In the genomic region with DNA sequence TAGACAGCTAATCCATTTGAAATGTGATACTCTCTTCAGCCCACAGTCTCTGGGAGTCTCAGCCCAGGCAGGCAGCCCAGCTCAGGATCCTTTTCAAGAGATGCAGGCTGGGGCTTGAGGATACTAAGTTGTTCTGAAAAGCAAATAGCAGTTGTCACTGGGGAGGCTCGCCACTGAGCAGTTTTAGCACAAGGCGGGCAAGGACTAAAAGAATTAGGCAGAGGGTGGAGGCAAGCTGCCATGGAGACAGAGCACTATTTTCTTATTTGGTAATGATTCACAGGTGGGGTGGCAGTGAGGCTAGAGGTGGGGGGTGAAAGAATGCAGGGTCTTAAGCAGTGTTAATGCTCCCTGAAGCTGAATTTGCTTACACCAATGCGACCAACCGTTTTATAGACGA, we compare ENCODE assay signal across 11 mouse cellular contexts.
DNase-seq lines count a peak whose midpoint lies in the region; ATAC-seq and TF ChIP-seq lines count a peak whose summit lies in the region.
"Had no signal": no experiment of that assay in that cellular context is flagged by ENCODE, and none has a peak within 500 bp of the region (broad histone marks: within the 10 kb centered on the region; RNA-seq: fewer than 3 reads in every experiment).

No protein-coding gene starts in this region.

- no peak for TF ChIP-seq CTCF in lung, embryonic 14.5 days (IDR thresholded peaks at IDR 0.05; ENCODE audit: low read depth)
- no peak for TF ChIP-seq CTCF in midbrain, postnatal 0 days (IDR thresholded peaks at IDR 0.05)

- no peaks in the 10 kb centered on the region for H3K9me3 ChIP-seq in lung, embryonic 14.5 days (ENCODE audit: low read depth, low read length)
- H3K9me3 ChIP-seq in embryonic facial prominence, embryonic 12.5 days, result no peaks in the 10 kb centered on the region
- H3K9me3 ChIP-seq in kidney, embryonic 16.5 days (ENCODE audit: low read length), result no peaks in the 10 kb centered on the region
- H3K9me3 ChIP-seq in midbrain, postnatal 0 days (ENCODE audit: low read length), result no peaks in the 10 kb centered on the region

- no peak overlapping the region for H3K9ac ChIP-seq in lung, embryonic 14.5 days
- no peak overlapping the region for H3K9ac ChIP-seq in embryonic facial prominence, embryonic 12.5 days
- no peak overlapping the region for H3K9ac ChIP-seq in kidney, embryonic 16.5 days (replicated peaks; ENCODE audit: low read length)
- H3K9ac ChIP-seq in midbrain, postnatal 0 days (replicated peaks; ENCODE audit: low read length, poor library complexity, severe bottlenecking), result no peak overlapping the region

- ATAC-seq in lung, embryonic 14.5 days (ENCODE audit: insufficient read depth), result peak; percentile 52; the same call in 1 of the 2 replicates
- ATAC-seq in embryonic facial prominence, embryonic 12.5 days (ENCODE audit: insufficient number of reproducible peaks, insufficient read depth, low FRiP score, low TSS enrichment), result peak; percentile 50; the same call in 1 of the 2 replicates
- ATAC-seq in kidney, embryonic 16.5 days (ENCODE audit: low FRiP score, low TSS enrichment), result peak; percentile 70
- no peak for ATAC-seq in midbrain, postnatal 0 days (ENCODE audit: low FRiP score)

- H3K27ac ChIP-seq in lung, embryonic 14.5 days (ENCODE audit: low read depth), result 0 out of 2 replicates have a peak overlapping the region, but pooled peaks have one; percentile 12
- H3K27ac ChIP-seq in embryonic facial prominence, embryonic 12.5 days, result peak overlapping the region; percentile 38
- peak overlapping the region; percentile 77 for H3K27ac ChIP-seq in kidney, embryonic 16.5 days (ENCODE audit: low read length)
- H3K27ac ChIP-seq in midbrain, postnatal 0 days (ENCODE audit: low read depth, low read length), result no peak overlapping the region
- H3K27ac ChIP-seq: macrophage had no signal

- 21% methylated on average over 5 of the region's 5 CpGs for WGBS in lung, embryonic 14.5 days
- WGBS in embryonic facial prominence, embryonic 12.5 days, result 6% methylated on average over 5 of the region's 5 CpGs
- 22% methylated on average over 5 of the region's 5 CpGs for WGBS in kidney, embryonic 16.5 days
- 20% methylated on average over 5 of the region's 5 CpGs for WGBS in midbrain, postnatal 0 days

- H3K36me3 ChIP-seq in lung, embryonic 14.5 days (ENCODE audit: insufficient read depth), result no peaks in the 10 kb centered on the region
- no peaks in the 10 kb centered on the region for H3K36me3 ChIP-seq in embryonic facial prominence, embryonic 12.5 days
- no peaks in the 10 kb centered on the region for H3K36me3 ChIP-seq in kidney, embryonic 16.5 days (ENCODE audit: insufficient read depth, low read length)
- H3K36me3 ChIP-seq in midbrain, postnatal 0 days (ENCODE audit: insufficient read depth, low read length), result no peaks in the 10 kb centered on the region

- H3K4me2 ChIP-seq in lung, embryonic 14.5 days, result 0 out of 2 replicates have a peak overlapping the region, but pooled peaks have one; percentile 20
- 0 out of 2 replicates have a peak overlapping the region, but pooled peaks have one; percentile 3 for H3K4me2 ChIP-seq in embryonic facial prominence, embryonic 12.5 days (replicated peaks)
- H3K4me2 ChIP-seq in kidney, embryonic 16.5 days (replicated peaks; ENCODE audit: low read depth, low read length), result 0 out of 2 replicates have a peak overlapping the region, but pooled peaks have one; percentile 5
- H3K4me2 ChIP-seq in midbrain, postnatal 0 days (ENCODE audit: low read depth, low read length, poor library complexity, severe bottlenecking), result no peak overlapping the region

- H3K4me3 ChIP-seq in lung, embryonic 14.5 days (ENCODE audit: low read depth, low read length), result no peak overlapping the region
- H3K4me3 ChIP-seq in embryonic facial prominence, embryonic 12.5 days, result no peak overlapping the region
- H3K4me3 ChIP-seq in kidney, embryonic 16.5 days (ENCODE audit: low read length), result no peak overlapping the region
- H3K4me3 ChIP-seq in midbrain, postnatal 0 days (ENCODE audit: low read depth, low read length), result no peak overlapping the region

- peaks cover 14% of the 10 kb centered on the region; the same call in 1 of the 2 replicates for H3K4me1 ChIP-seq in lung, embryonic 14.5 days (ENCODE audit: insufficient read depth)
- H3K4me1 ChIP-seq in embryonic facial prominence, embryonic 12.5 days, result peaks cover 39% of the 10 kb centered on the region
- H3K4me1 ChIP-seq in kidney, embryonic 16.5 days (ENCODE audit: insufficient read depth, low read length), result peaks cover 44% of the 10 kb centered on the region
- H3K4me1 ChIP-seq in midbrain, postnatal 0 days (ENCODE audit: insufficient read depth, low read length), result no peaks in the 10 kb centered on the region

- DNase-seq in lung, embryonic 14.5 days, result peak; percentile 51
- DNase-seq in lung, postnatal 14 days, result no peak
- peak; percentile 28 for DNase-seq in midbrain, postnatal 0 days (ENCODE audit: low spot score)
- DNase-seq in layer of hippocampus, adult 18-20 months (ENCODE audit: low spot score in 2 of 2), result no peak
- DNase-seq in thymus, postnatal 0 days (ENCODE audit: low spot score), result no peak
- no peak for DNase-seq in urinary bladder, postnatal 10 days (ENCODE audit: low spot score)
- DNase-seq: heart, postnatal 10 days had no signal

- H3K27me3 ChIP-seq in lung, embryonic 14.5 days (ENCODE audit: insufficient read depth, low read length), result no peaks in the 10 kb centered on the region
- H3K27me3 ChIP-seq in embryonic facial prominence, embryonic 12.5 days, result no peaks in the 10 kb centered on the region
- no peaks in the 10 kb centered on the region for H3K27me3 ChIP-seq in kidney, embryonic 16.5 days (ENCODE audit: insufficient read depth, low read length)
- H3K27me3 ChIP-seq in midbrain, postnatal 0 days (ENCODE audit: insufficient read depth, low read length), result no peaks in the 10 kb centered on the region
- H3K27me3 ChIP-seq: CH12.LX had no signal

Comparison
In these comparisons a context has a peak if more than half of its experiments do, and no peak if none do; other contexts are left out.
1. DNase-seq: peak in lung, embryonic 14.5 days (single experiment) and midbrain, postnatal 0 days (single experiment); none in lung, postnatal 14 days (single experiment), layer of hippocampus, adult 18-20 months (0 of 2), thymus, postnatal 0 days (single experiment) and urinary bladder, postnatal 10 days (single experiment).